Mouse (Mus musculus) E14TG2a.4 (cell line): Measurements from ENCODE around the gene Fstl1.

Source experiments
- CTCF ChIP-seq: conservative IDR thresholded peaks from 2 replicates; pipeline ENCODE4 v1.5.1; 2014; ENCODE audit warnings: low read length
- POU5F1 ChIP-seq: IDR thresholded peaks from 2 replicates; pipeline ENCODE4 v1.6.1; 2014; ENCODE audit warnings: low read length, borderline replicate concordance

DNA sequence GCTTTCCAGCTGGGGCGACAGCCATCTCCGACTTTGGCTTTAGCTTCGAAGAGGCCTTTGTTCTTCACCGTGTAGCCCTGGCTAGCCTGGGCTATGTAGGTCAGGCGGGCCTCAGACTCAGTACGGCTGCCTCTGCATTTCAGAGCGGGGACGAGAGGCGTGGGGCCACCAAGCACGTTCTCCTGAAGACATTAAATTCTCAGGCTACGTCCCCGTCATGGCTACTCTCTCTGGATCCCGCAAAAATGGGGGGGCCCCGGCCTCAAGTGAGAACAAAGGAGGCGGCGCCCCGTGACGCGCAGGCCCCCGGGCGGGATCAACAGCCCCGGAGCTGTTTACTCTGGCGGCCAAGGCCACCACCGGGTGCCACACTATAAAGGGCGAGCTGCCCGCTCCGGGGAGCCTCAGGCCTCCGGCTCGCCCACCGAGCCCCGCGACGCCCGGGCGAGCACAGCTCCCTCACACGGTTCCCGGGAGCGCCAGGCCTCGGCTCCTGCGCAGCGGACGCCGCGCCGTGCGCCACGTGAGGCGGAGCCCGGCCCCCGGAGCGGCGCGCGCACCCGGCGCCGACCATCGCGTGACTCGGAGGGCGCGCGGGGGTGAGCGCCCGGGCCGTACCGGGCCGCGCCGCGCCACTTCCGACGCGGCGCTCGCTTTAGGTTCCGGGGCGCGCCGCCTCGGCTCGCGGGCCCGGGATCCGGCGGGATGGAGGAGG is 91.3 kb downstream of the Fstl1 start, which contains the start of gene Lrrc58:
- TF ChIP-seq CTCF (no peak), POU5F1 (no peak)
